Mouse (Mus musculus) kidney, embryonic 15.5 days (tissue): ENCODE results near the gene Fstl3. TPM values are rescaled to one million over a fixed set of nuclear protein-coding genes. Genes with fewer than 3 reads are reported as not detected.
A peak's percentile ranks its signal among the peaks of the same experiment; 100 is the strongest.

ENCODE experiments used
- ATAC-seq: fragments of 200-750 bp; cut with Nextera tagmentation; replicated peaks from 2 replicates; pipeline ENCODE4 v1.8.0; 2017; ENCODE audit warnings: moderate TSS enrichment; ENCODE audit not compliant: low FRiP score
- H3K27ac ChIP-seq: fragments of 300-500 bp; sonication (generic); 2 replicates; pipeline ENCODE4 v1.5.1; 2015; ENCODE audit warnings: mild to moderate bottlenecking, inconsistent platforms
- H3K27me3 ChIP-seq: fragments of 300-500 bp; sonication (generic); 2 replicates; pipeline ENCODE4 v1.6.1; 2015; ENCODE audit warnings: inconsistent platforms
- H3K36me3 ChIP-seq: fragments of 300-500 bp; sonication (generic); 2 replicates; pipeline ENCODE4 v1.6.1; 2015; ENCODE audit warnings: inconsistent platforms
- H3K4me1 ChIP-seq: fragments of 300-500 bp; sonication (generic); 2 replicates; pipeline ENCODE4 v1.6.1; 2015; ENCODE audit warnings: inconsistent platforms
- H3K4me2 ChIP-seq: fragments of 300-500 bp; sonication (generic); 2 replicates; pipeline ENCODE4 v1.6.1; 2015; ENCODE audit warnings: moderate library complexity, mild to moderate bottlenecking, inconsistent platforms
- H3K4me3 ChIP-seq: fragments of 300-500 bp; sonication (generic); replicated peaks from 2 replicates; pipeline ENCODE4 v1.5.1; 2015; ENCODE audit warnings: mild to moderate bottlenecking, inconsistent platforms
- H3K9ac ChIP-seq: fragments of 300-500 bp; sonication (generic); 2 replicates; pipeline ENCODE4 v1.6.1; 2015; ENCODE audit warnings: mild to moderate bottlenecking, inconsistent platforms
- H3K9me3 ChIP-seq: fragments of 300-500 bp; sonication (generic); replicated peaks from 2 replicates; pipeline ENCODE4 v1.6.1; 2016; ENCODE audit warnings: inconsistent platforms
- WGBS: fragments of 180-500 bp; shearing (Covaris S2); methylation state at CpG from one replicate; pipeline ENCODE4 v1.1.7; 2015; ENCODE audit warnings: mixed read lengths; 5-methylcytosine and 5-hydroxymethylcytosine counted together
- polyA plus RNA-seq: library from polyadenylated mRNA; unstranded; fragments of >200 nt; fragmentation: Nextera tagmentation; extraction: Ambion mirVana; gene quantifications from 2 replicates; pipeline ENCODE4 v1.2.1, GENCODE M21; 2015

Fstl3 gene
- polyA plus RNA-seq, 1 experiment from 2014 or later = 15.6 TPM

DNA sequence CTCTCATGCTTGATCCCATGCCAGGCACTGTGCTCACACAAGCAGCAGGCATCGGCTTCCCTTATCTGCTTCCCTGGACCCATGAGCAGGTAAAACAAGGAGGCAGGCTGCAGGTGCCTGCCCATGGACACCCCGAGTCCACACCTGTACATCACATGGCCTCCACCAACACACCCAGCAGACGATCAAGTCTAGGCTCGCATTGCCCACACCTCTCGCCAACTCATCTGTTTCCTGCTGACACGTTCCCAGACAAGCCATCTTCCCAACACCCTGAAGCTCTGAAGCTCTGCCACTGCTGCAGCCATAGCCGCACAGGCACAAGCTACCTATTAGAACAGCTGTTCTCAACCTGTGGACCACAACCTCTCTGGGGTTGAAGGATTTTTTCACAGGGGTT lies 12.8 kb upstream of the Fstl3 start:
- no peaks in the 10 kb centered on the region for H3K27me3 ChIP-seq
- no peak overlapping the region for H3K27ac ChIP-seq
- no peak overlapping the region for H3K4me2 ChIP-seq
- no peak overlapping the region for H3K9ac ChIP-seq
- H3K4me1 ChIP-seq = peaks cover 47% of the 10 kb centered on the region
- no peak for ATAC-seq
- no peaks in the 10 kb centered on the region for H3K9me3 ChIP-seq
- WGBS = 82% methylated on average over 7 of the region's 7 CpGs
- peaks cover 34% of the 10 kb centered on the region for H3K36me3 ChIP-seq
- H3K4me3 ChIP-seq = no peak overlapping the region

GRCm38 (mm10) chr10:79765228-79765745 lies 11.8 kb upstream of the Fstl3 start:
- peak overlapping the region; percentile 96 for H3K9ac ChIP-seq
- H3K4me2 ChIP-seq = peak overlapping the region; percentile 91
- WGBS = 54% methylated on average over 2 of the region's 2 CpGs
- peak overlapping the region; percentile 98 for H3K4me3 ChIP-seq
- no peaks in the 10 kb centered on the region for H3K27me3 ChIP-seq
- H3K4me1 ChIP-seq = peaks cover 47% of the 10 kb centered on the region
- H3K36me3 ChIP-seq = peaks cover 25% of the 10 kb centered on the region
- H3K9me3 ChIP-seq = no peaks in the 10 kb centered on the region
- H3K27ac ChIP-seq = no peak overlapping the region
- ATAC-seq = no peak

DNA sequence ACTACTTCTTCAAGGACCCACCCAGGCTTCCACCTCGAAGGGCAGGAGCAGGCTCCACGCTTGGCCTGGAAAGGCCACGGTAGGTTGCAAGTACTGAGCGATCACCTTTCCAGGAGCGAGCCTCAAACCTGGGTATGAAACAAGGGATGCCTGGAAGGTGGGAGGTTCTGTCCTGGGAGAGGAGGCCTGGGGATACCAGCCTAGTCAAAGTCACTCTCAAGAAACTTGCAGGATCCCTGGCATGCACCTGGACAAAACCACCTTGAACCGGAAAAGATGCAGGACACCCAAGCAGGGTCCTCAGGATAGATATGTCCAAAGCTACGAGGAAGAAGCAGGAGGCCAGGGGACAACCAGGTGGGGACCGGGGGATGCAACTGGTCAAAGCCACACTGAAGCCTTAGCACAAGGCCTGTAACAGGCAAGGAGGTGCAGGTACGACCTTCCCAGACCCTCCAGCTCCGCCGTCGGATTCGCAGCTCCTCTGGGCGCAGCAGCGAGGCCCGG lies 11.0 kb upstream of the Fstl3 start:
- no peak for ATAC-seq
- 7% methylated on average over 16 of the region's 16 CpGs for WGBS

DNA sequence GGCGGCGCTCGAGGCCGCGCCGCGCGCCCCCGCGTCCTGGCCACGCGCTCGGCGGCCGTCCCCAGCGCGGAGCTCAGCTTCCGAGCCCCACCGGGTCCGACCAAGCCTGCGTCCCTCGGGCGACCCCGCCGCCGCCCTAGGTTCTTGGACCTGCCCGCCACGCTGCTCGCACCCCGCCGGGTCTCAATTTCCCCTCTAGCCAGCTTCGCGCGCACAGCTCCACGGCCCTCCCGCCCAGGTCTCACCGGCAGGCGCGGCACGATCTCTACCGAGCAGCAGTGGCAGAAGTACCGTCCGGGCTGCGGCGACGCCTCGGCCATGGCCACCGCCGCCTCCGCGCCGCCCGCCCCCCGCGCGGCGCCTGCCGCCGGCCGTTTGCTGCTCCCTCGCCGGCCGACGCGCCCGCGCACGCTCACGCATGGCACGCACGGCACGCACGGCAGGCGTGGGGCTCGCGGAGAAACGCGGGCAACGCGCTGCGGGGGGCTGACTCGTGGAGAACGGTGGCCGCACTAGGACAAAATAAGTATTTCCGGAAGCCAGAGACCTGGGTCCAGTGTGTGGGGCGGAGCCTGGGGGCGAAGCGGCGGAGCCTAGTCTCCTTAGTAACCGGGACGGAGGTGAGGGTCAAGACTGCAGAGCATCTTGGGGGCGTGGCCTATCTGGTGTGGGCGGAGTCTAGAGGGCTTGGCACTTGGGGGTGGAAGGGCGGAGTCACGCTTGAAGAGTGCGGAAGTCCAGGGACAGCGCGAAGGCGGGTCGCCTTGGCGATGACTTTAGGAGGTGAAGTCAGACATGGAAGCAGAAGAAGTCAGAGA lies 10.4 kb upstream of the Fstl3 start, which contains the start of gene Rnf126:
Gene Rnf126 (minus strand): TSS at position 445 of the 818 bp plus-strand sequence.
- 1% methylated on average over 101 of the region's 101 CpGs for WGBS
- H3K27ac ChIP-seq = peak within 1 kb of the TSS; percentile 97
- H3K36me3 ChIP-seq = peaks cover 11% of the 10 kb centered on the region
- peak; percentile 92 for ATAC-seq
- no peaks in the 10 kb centered on the region for H3K9me3 ChIP-seq
- H3K4me1 ChIP-seq = peaks cover 47% of the 10 kb centered on the region
- peak within 1 kb of the TSS; percentile 98 for H3K4me3 ChIP-seq
- peak within 1 kb of the TSS; percentile 96 for H3K9ac ChIP-seq
- H3K4me2 ChIP-seq = peak within 1 kb of the TSS; percentile 91
- no peaks in the 10 kb centered on the region for H3K27me3 ChIP-seq

More for the DNA sequence above, 11.0 kb upstream of the Fstl3 start:
- H3K27me3 ChIP-seq = no peaks in the 10 kb centered on the region
- H3K36me3 ChIP-seq = peaks cover 18% of the 10 kb centered on the region
- H3K4me3 ChIP-seq = peak overlapping the region; percentile 98
- H3K27ac ChIP-seq = peak overlapping the region; percentile 97
- H3K4me2 ChIP-seq = peak overlapping the region; percentile 91
- H3K9ac ChIP-seq = peak overlapping the region; percentile 96
- H3K9me3 ChIP-seq = no peaks in the 10 kb centered on the region
- peaks cover 47% of the 10 kb centered on the region for H3K4me1 ChIP-seq

- Histone ChIP-seq H3K36me3 (peaks cover 2% of the 10 kb centered on the region), H3K4me1 (peaks cover 47% of the 10 kb centered on the region), H3K4me2 (peak overlapping the region; percentile 91), H3K27me3 (no peaks in the 10 kb centered on the region), H3K4me3 (peak overlapping the region; percentile 98), H3K27ac (peak overlapping the region; percentile 97), H3K9me3 (no peaks in the 10 kb centered on the region), H3K9ac (peak overlapping the region; percentile 43; the same call in 1 of the 2 replicates)
- ATAC-seq = peak; percentile 82
- WGBS = 9% methylated on average over 40 of the region's 40 CpGs
These were observed 9.5 kb upstream of the Fstl3 start for GRCm38 (mm10) chr10:79767372-79768244.

DNA sequence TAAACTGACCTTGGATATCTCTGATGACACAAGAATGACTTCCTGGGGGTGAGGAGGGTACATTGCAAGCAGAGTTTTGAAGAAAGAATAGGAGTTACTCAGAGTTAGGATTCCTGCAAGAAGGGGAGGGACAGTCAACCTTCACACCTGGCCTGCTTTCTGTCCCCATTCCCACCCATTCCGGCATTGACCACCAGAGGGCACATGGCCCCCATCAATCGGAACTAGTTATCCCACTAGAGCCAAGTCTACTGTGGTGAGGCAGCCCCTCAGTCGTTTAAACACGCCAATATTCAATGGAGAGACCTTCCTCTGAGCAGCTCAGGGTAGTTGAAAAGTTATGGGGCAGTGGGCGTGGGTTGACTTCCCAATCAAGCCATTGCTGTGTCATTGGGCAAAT lies 8.7 kb upstream of the Fstl3 start:
- Histone ChIP-seq H3K9ac (no peak overlapping the region), H3K4me2 (peak overlapping the region; percentile 91), H3K4me3 (no peak overlapping the region), H3K36me3 (no peaks in the 10 kb centered on the region), H3K4me1 (peaks cover 45% of the 10 kb centered on the region), H3K9me3 (no peaks in the 10 kb centered on the region), H3K27ac (0 out of 2 replicates have a peak overlapping the region, but pooled peaks have one; percentile 0), H3K27me3 (no peaks in the 10 kb centered on the region)
- WGBS = under 1% methylated on average over 5 of the region's 5 CpGs
- no peak for ATAC-seq

GRCm38 (mm10) chr10:79769329-79769728 lies 7.7 kb upstream of the Fstl3 start:
- H3K9me3 ChIP-seq = no peaks in the 10 kb centered on the region
- WGBS = 18% methylated on average over 4 of the region's 4 CpGs
- peaks cover 35% of the 10 kb centered on the region for H3K4me1 ChIP-seq
- H3K9ac ChIP-seq = no peak overlapping the region
- H3K4me2 ChIP-seq = no peak overlapping the region
- no peak for ATAC-seq
- H3K27ac ChIP-seq = no peak overlapping the region
- H3K36me3 ChIP-seq = no peaks in the 10 kb centered on the region
- no peak overlapping the region for H3K4me3 ChIP-seq
- no peaks in the 10 kb centered on the region for H3K27me3 ChIP-seq

DNA sequence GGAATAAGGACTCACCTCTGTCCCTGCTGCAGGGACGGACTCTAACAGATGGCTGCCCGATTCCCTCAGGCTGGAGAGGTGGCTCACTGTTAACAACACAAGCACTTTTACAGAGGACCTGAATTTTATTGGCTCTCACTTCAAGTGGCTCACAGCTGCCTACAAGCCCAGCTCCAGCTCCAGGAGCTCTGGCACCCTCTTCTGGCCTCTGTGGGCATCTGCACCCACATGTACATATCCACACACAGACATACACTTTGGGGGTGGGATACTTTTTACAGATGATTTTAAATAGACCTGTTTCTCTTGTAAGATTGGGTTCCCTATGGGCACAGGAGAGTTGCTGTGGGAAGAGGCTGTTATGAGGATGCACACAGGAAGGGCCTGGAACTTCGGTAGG lies 4.8 kb upstream of the Fstl3 start:
- 0 out of 2 replicates have a peak, but pooled peaks cover 1% of the 10 kb centered on the region for H3K27me3 ChIP-seq
- no peaks in the 10 kb centered on the region for H3K36me3 ChIP-seq
- H3K4me2 ChIP-seq = no peak overlapping the region
- no peak overlapping the region for H3K9ac ChIP-seq
- WGBS = 91% methylated on average over 3 of the region's 3 CpGs
- H3K27ac ChIP-seq = no peak overlapping the region
- peaks cover 24% of the 10 kb centered on the region for H3K4me1 ChIP-seq
- ATAC-seq = no peak
- H3K4me3 ChIP-seq = no peak overlapping the region
- H3K9me3 ChIP-seq = no peaks in the 10 kb centered on the region

- H3K4me1 ChIP-seq = peaks cover 24% of the 10 kb centered on the region
- H3K4me3 ChIP-seq = no peak overlapping the region
- H3K27ac ChIP-seq = no peak overlapping the region
- H3K27me3 ChIP-seq = peaks cover 8% of the 10 kb centered on the region; the same call in 1 of the 2 replicates
- H3K9me3 ChIP-seq = no peaks in the 10 kb centered on the region
- ATAC-seq = no peak
- 87% methylated on average over 2 of the region's 2 CpGs for WGBS
- H3K36me3 ChIP-seq = no peaks in the 10 kb centered on the region
- H3K4me2 ChIP-seq = no peak overlapping the region
- H3K9ac ChIP-seq = no peak overlapping the region
These were observed 3.9 kb upstream of the Fstl3 start for GRCm38 (mm10) chr10:79773208-79773607.

DNA sequence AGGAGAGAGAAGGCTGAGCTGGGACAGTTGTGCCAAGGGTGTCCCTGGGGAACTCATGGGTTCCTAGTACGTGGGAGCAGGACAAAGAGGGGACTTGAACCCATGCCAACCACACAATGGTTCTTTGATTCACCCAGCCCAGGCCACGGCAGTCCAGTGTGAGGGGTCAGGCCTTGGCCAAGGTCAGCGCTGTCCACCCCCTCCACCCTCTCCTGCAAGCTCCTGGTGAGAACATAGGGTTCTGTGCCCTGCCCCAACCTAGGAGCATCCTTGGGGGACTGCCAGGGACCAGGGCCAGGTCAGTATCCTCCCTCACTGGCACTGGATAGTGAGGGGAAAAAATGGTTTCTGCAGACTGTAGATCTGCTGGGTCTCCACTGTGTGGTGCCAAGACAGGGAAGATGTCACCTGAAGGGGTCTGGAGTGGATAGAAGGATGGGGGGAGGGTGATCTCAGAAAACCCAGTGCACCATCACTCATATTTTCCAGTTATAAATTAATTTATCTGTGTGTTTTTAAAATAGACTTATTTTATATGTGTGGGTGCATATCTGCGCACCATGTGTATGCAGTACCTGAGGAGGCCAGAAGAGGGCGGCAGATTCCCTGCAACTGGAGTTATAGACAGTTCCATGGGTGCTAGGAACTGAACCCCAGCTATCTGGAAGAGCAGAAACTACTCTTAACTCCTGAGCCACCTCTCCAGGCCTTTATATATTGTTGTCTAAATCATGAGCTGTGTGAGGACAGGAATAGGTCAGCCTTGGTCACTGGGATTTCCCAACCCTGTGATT lies 2.4 kb upstream of the Fstl3 start:
- Histone ChIP-seq H3K9me3 (no peaks in the 10 kb centered on the region), H3K9ac (no peak overlapping the region), H3K4me3 (no peak overlapping the region), H3K4me1 (peaks cover 30% of the 10 kb centered on the region), H3K27me3 (peaks cover 17% of the 10 kb centered on the region; the same call in 1 of the 2 replicates), H3K4me2 (no peak overlapping the region), H3K36me3 (no peaks in the 10 kb centered on the region), H3K27ac (no peak overlapping the region)
- ATAC-seq = no peak
- 66% methylated on average over 5 of the region's 5 CpGs for WGBS

- 10% methylated on average over 15 of the region's 15 CpGs for WGBS
- ATAC-seq = no peak
- Histone ChIP-seq H3K4me3 (peak overlapping the region; percentile 57), H3K36me3 (no peaks in the 10 kb centered on the region), H3K4me1 (peaks cover 46% of the 10 kb centered on the region), H3K9me3 (no peaks in the 10 kb centered on the region), H3K9ac (peak overlapping the region; percentile 32; the same call in 1 of the 2 replicates), H3K4me2 (peak overlapping the region; percentile 94), H3K27ac (peak overlapping the region; percentile 78), H3K27me3 (peaks cover 33% of the 10 kb centered on the region)
These were observed 934 bp downstream of the Fstl3 start for GRCm38 (mm10) chr10:79778006-79778405.
